Mouse (Mus musculus): Measurements from ENCODE around the gene Farp2. TPM values are rescaled to one million over a fixed set of nuclear protein-coding genes. Genes with fewer than 3 reads are reported as not detected.

The Farp2 gene
- polyA plus RNA-seq, 1 experiment from 2014 or later: 6.1 TPM

DNA sequence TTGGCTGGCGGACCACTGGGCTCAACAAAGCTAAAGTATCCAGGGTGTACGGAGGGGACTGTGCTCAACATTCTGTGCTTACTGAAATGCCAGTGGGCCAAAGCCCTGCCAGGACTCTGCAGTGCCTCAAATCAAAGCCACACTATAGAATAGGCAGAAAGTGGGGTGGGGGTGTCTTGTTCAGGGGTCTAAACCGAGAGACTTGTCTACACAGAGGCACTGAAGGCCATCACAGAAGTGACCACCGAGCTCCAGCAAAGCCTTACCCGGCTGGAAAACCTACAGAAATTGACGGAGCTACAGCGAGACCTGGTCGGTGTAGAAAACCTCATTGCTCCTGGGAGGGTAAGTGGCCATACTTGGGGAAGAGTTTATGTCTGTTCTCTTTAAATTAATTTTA lies 97.9 kb downstream of the Farp2 start:
- Histone ChIP-seq H3K9ac (no peak overlapping the region), H3K4me1 (no peaks in the 10 kb centered on the region), H3K36me3 (no peaks in the 10 kb centered on the region), H3K27me3 (replicated peaks) (no peaks in the 10 kb centered on the region), H3K4me3 (replicated peaks) (no peak overlapping the region), H3K9me3 (no peaks in the 10 kb centered on the region), H3K27ac (no peak overlapping the region), H3K4me2 (no peak overlapping the region)
- no peak for ATAC-seq (ENCODE audit: insufficient read depth, low FRiP score, low read depth)
- WGBS: 83% methylated on average over 8 of the region's 8 CpGs

DNA sequence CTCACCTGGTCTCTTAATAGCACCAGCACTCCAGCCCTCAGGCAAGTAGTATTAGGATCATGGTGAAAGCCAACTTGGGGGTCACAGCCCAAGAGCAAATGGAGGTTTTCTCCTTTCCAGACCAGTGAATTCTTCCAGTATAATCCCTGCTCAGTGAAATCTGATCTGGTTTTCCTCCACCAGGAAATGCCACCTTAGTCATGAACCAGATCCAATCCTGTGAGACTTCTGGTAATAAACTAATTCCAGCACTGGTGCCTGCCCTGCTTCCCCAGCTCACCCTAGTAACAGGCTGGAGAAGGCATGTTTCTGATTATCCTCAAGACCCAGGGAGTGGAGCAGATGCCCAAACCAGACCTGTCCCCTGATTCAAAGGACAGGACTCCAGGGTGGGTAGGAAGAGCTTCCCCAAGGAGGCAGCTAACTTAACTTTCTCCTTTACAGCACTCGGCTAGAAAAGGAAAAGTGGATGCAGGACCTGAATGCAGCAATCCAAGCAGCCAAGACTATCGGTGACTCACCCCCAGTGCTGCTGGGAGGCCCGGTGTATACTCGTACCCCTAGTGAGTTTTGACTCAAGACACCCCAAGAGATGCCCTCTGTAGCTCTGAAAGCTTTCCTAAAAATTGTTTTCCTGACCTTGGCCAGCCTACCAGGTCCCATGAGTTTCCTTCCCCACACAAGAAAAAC lies 106.3 kb downstream of the Farp2 start:
- 88% methylated on average over 4 of the region's 4 CpGs for WGBS
- H3K4me3 ChIP-seq (replicated peaks): no peak overlapping the region
- peaks cover 17% of the 10 kb centered on the region for H3K36me3 ChIP-seq
- no peak for ATAC-seq (ENCODE audit: insufficient read depth, low FRiP score, low read depth)
- H3K9me3 ChIP-seq: no peaks in the 10 kb centered on the region
- no peak overlapping the region for H3K4me2 ChIP-seq
- no peak overlapping the region for H3K27ac ChIP-seq
- H3K4me1 ChIP-seq: no peaks in the 10 kb centered on the region
- H3K27me3 ChIP-seq (replicated peaks): no peaks in the 10 kb centered on the region
- H3K9ac ChIP-seq: no peak overlapping the region

DNA sequence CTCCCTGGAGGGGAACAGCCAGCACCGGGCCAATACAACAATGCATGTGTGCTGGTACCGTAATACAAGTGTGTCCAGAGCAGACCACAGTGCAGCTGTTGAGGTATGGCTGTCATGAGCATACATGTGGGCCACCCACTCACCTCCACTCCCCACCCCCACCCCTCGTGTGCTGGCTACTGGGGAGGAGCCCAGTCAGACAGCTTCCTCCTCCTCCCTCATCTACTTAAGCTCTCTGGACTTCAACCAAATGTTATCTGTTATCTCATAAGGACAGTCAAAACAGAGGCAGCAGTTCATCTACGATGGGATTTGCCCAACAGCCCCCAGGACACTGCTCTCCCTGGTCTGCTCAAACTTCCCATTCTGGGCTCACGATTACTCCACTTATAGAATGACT lies 107.1 kb downstream of the Farp2 start:
- 67% methylated on average over 5 of the region's 5 CpGs for WGBS
- Histone ChIP-seq H3K9me3 (no peaks in the 10 kb centered on the region), H3K4me3 (replicated peaks) (no peak overlapping the region), H3K27me3 (replicated peaks) (no peaks in the 10 kb centered on the region), H3K4me1 (no peaks in the 10 kb centered on the region), H3K27ac (no peak overlapping the region), H3K9ac (no peak overlapping the region), H3K36me3 (peaks cover 24% of the 10 kb centered on the region), H3K4me2 (no peak overlapping the region)
- peak; percentile 24; the same call in 1 of the 2 replicates for ATAC-seq (ENCODE audit: insufficient read depth, low FRiP score, low read depth)

DNA sequence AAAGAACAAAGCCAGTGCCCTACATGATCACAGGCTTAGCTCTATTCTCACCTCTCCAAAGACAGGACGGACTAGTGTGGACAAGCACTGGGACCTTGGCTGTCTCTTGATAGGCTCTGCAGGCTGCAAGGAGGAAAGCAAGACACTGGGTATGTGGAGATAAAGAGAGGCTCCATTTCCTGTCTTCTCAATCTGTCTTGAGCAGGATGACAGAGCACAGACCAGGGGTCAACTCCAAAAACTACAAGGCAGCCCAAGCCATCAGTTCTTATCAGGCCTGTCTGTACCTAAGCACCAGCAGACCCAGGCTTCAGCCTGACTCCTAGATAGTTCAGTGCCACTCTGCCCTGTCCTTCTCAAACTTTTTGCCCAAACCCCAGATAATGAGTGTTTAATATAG lies 112.6 kb downstream of the Farp2 start:
- Histone ChIP-seq H3K4me3 (replicated peaks) (no peak overlapping the region), H3K4me1 (no peaks in the 10 kb centered on the region), H3K9ac (no peak overlapping the region), H3K4me2 (no peak overlapping the region), H3K9me3 (no peaks in the 10 kb centered on the region), H3K27me3 (replicated peaks) (no peaks in the 10 kb centered on the region), H3K27ac (no peak overlapping the region), H3K36me3 (peaks cover 69% of the 10 kb centered on the region)
- ATAC-seq (ENCODE audit: insufficient read depth, low FRiP score, low read depth): no peak
- 64% methylated on average over 1 of the region's 1 CpGs for WGBS

DNA sequence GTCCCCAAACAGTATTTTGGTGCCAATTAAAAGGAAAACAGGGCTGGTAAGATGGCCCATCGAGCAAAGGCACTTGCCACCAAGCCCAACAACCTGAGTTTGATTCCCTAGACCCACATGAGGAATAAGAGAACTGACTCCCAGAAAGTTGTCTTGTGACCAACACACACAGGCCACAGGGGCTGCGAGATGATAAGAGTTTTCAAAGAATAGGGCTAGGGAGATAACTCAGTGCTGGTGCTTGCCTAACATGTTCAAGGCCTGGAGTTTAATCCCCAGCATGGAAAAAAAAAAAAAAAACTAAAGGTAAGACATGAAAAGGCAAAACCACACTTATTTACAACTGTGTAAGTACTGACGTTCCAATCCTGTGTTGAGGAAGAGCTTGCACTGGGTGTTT lies 118.9 kb downstream of the Farp2 start:
- Histone ChIP-seq H3K9ac (no peak overlapping the region), H3K36me3 (peaks cover 27% of the 10 kb centered on the region), H3K4me2 (no peak overlapping the region), H3K27ac (no peak overlapping the region), H3K9me3 (no peaks in the 10 kb centered on the region), H3K27me3 (replicated peaks) (no peaks in the 10 kb centered on the region), H3K4me1 (peaks cover 15% of the 10 kb centered on the region), H3K4me3 (replicated peaks) (no peak overlapping the region)
- 69% methylated on average over 3 of the region's 3 CpGs for WGBS
- no peak for ATAC-seq (ENCODE audit: insufficient read depth, low FRiP score, low read depth)

DNA sequence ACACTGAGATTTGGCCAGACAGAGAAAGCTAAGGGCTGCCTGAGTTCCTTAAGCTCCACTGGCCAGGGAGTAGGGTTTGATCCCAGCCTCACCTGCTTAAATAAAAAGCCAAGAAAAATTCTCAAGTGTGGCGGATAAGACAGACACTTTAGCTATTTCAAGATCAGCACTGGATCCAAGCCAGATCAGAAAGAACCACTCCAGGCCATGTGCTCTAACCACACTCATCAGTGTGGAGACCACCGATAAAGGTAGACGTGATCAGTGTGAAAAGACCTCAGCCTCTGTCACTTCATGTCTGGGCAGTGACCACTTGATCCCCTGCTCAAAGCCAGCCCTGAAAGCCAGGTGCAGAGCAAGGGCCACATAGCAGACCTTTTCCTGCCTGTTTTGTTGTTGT lies 120.8 kb downstream of the Farp2 start:
- peaks cover 11% of the 10 kb centered on the region for H3K36me3 ChIP-seq
- H3K4me2 ChIP-seq: no peak overlapping the region
- WGBS: 86% methylated on average over 3 of the region's 3 CpGs
- H3K4me1 ChIP-seq: peaks cover 15% of the 10 kb centered on the region
- no peaks in the 10 kb centered on the region for H3K27me3 ChIP-seq (replicated peaks)
- no peaks in the 10 kb centered on the region for H3K9me3 ChIP-seq
- ATAC-seq (ENCODE audit: insufficient read depth, low FRiP score, low read depth): no peak
- no peak overlapping the region for H3K9ac ChIP-seq
- H3K4me3 ChIP-seq (replicated peaks): no peak overlapping the region
- H3K27ac ChIP-seq: no peak overlapping the region

DNA sequence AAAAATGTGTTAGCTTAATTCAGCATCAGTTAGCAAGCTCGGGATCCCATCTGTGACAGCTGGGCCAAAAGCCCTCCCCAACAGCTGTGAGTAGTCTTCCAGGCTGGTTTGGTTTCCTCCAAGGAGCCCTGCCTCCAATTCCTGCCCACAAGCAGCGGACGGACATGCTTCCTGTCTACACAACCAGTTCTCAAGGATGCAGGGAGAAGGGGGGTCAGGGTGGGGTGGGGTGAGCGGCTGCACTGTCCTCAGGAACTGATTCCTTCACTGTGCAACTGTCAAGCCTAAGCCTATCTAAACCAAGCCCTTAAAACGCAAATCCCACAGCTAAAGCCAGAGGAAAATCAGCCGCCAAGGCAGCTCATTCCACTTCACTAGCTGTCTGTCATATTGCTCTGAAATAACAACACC lies 122.6 kb downstream of the Farp2 start:
- Histone ChIP-seq H3K4me3 (replicated peaks) (peak overlapping the region; percentile 79), H3K36me3 (no peaks in the 10 kb centered on the region), H3K9me3 (no peaks in the 10 kb centered on the region), H3K27ac (peak overlapping the region; percentile 93), H3K4me2 (peak overlapping the region; percentile 77), H3K4me1 (peaks cover 15% of the 10 kb centered on the region), H3K9ac (peak overlapping the region; percentile 76), H3K27me3 (replicated peaks) (no peaks in the 10 kb centered on the region)
- WGBS: 6% methylated on average over 6 of the region's 6 CpGs
- ATAC-seq (ENCODE audit: insufficient read depth, low FRiP score, low read depth): no peak

DNA sequence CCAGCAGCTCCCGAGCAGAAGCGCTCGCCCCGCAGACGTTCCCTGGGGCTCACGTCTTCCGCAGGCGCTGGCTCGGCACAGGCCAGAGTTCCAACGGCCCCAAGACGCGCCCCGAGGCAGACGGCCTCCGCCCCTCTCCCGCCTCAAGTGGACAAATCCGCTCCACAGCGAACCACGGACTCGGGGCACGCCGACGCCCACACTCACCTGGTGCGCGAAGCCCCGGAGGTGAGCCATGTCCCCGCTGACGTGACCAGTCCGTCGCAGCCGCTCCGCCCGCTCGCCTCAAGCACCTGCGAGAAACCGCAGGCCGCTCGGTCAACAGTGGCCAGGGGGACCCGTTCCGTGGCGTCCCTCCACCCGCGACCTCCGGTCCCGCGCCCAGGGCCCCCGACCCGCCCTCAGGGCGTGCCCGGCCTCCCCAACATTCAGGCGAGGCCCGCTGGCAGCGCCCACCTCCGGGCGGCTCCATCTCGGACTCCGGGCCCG lies 123.3 kb downstream of the Farp2 start:
- Histone ChIP-seq H3K27me3 (replicated peaks) (no peaks in the 10 kb centered on the region), H3K36me3 (no peaks in the 10 kb centered on the region), H3K4me2 (peak overlapping the region; percentile 77), H3K27ac (peak overlapping the region; percentile 93), H3K9me3 (no peaks in the 10 kb centered on the region), H3K4me3 (replicated peaks) (peak overlapping the region; percentile 79), H3K4me1 (peaks cover 15% of the 10 kb centered on the region), H3K9ac (peak overlapping the region; percentile 76)
- WGBS: 1% methylated on average over 58 of the region's 58 CpGs
- peak; percentile 25 for ATAC-seq (ENCODE audit: insufficient read depth, low FRiP score, low read depth)

DNA sequence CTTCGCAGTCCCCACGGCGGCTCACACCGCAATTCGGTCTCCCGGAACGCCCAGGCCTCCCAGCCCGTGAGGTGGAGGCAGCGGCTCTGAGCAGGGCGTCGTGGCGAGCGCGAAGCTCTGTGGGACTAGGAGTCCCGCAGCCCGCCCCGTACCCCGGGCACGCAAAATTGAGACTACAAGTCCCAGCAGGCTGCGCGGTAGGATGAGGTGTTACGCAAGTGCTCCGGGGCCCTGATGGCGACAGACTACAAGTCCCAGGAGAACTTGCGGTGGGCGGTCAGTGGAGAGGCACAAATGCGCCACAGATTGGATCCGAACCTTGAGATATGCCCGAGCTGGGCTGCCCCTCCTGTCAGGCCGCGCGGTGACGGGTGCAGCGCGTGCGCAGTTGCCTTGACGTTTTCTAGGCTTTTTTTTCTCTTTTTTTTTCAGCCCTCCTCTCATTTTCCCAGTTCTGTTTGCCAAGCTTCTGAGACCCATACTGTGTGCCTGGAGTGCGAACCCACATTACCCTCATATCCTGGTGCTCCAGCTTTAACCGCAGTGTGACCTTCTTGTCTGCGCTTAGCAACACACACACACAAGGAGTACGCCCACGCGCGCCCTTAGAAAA lies 123.8 kb downstream of the Farp2 start:
- no peaks in the 10 kb centered on the region for H3K27me3 ChIP-seq (replicated peaks)
- peak overlapping the region; percentile 76 for H3K9ac ChIP-seq
- under 1% methylated on average over 44 of the region's 44 CpGs for WGBS
- peak overlapping the region; percentile 88 for H3K4me2 ChIP-seq
- no peaks in the 10 kb centered on the region for H3K36me3 ChIP-seq
- peak overlapping the region; percentile 93 for H3K27ac ChIP-seq
- peak overlapping the region; percentile 79 for H3K4me3 ChIP-seq (replicated peaks)
- ATAC-seq (ENCODE audit: insufficient read depth, low FRiP score, low read depth): peak; percentile 99
- peaks cover 15% of the 10 kb centered on the region for H3K4me1 ChIP-seq
- no peaks in the 10 kb centered on the region for H3K9me3 ChIP-seq

DNA sequence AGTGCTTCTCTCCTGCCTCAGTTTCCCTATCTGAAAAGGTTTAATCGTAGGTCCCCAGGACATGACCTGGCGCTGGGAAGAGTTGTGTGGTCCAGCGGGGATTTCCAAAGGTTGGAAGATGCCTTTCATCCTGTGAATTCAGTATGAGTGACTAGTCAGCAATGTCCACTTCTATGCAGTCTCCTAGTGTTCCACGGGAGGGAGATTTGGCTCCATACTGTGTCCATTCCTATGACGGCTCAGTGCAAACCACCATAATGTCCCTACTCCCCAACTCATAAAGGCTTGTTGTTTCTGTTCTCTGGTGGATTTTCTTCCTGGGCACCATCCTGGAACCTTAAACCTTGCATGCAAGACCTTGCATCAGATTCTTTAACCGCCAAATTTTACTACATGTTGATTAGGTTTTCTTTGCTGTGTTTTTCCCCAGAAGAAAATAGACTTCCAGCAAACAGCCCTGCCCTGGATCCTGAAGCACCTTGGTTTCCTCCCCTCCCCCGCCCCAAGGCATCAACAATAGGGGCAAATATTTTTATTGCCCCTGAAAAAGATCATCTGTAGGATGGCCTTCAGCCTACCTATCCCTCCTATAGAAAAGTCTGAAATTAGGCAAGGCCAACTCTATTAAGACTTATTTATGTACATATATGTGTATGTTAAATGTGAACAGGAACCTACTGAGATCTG lies 124.5 kb downstream of the Farp2 start:
- peaks cover 15% of the 10 kb centered on the region for H3K4me1 ChIP-seq
- no peaks in the 10 kb centered on the region for H3K9me3 ChIP-seq
- H3K27ac ChIP-seq: peak overlapping the region; percentile 80
- no peaks in the 10 kb centered on the region for H3K27me3 ChIP-seq (replicated peaks)
- 0 out of 2 replicates have a peak, but pooled peaks have one; percentile 14 for ATAC-seq (ENCODE audit: insufficient read depth, low FRiP score, low read depth)
- peak overlapping the region; percentile 88 for H3K4me2 ChIP-seq
- peak overlapping the region; percentile 79 for H3K4me3 ChIP-seq (replicated peaks)
- WGBS: 26% methylated on average over 7 of the region's 7 CpGs
- peak overlapping the region; percentile 29 for H3K9ac ChIP-seq
- no peaks in the 10 kb centered on the region for H3K36me3 ChIP-seq

DNA sequence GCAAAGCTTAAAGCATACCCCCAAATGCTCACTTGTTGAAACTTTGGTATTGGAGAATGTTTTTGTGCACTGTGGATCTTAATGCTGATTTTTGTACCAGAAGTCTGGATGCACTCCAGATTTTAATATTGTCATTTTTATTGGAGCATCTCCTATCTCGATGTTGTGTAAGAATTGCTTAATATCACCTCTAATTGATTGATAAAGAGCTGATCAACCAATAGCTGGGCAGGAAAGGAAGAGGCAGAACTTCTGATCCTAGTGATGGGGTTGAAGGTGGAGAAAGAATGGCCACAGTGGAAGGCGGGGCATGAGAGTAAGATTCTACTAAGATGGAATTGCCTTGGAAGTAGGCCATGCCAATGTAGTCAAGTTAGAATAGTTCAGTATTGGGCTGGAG lies 130.1 kb downstream of the Farp2 start:
- no peak overlapping the region for H3K4me3 ChIP-seq (replicated peaks)
- H3K9ac ChIP-seq: no peak overlapping the region
- H3K4me1 ChIP-seq: no peaks in the 10 kb centered on the region
- H3K27ac ChIP-seq: no peak overlapping the region
- no peaks in the 10 kb centered on the region for H3K27me3 ChIP-seq (replicated peaks)
- H3K4me2 ChIP-seq: no peak overlapping the region
- no peaks in the 10 kb centered on the region for H3K9me3 ChIP-seq
- no peaks in the 10 kb centered on the region for H3K36me3 ChIP-seq
- 92% methylated on average over 2 of the region's 2 CpGs for WGBS
- no peak for ATAC-seq (ENCODE audit: insufficient read depth, low FRiP score, low read depth)

DNA sequence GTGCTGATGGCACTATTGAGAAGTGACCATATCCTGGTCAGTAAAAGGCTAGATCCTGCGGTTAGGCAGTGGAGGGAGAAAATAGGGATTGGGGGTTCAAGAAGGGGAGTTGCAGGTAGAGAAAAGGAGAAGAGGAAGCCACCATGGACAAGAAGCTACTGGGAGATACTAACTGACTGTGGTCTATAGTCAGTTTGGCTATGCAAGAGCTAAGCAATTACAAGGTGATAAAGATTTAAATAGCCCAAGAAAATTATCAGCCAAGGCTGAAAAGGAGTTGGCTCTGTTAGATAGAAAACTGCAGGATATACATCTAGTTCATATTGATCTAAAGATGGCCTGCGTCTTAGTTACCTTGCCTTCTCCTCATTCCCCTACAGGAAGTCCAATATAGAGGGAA lies 130.8 kb downstream of the Farp2 start:
- H3K9me3 ChIP-seq: no peaks in the 10 kb centered on the region
- no peaks in the 10 kb centered on the region for H3K27me3 ChIP-seq (replicated peaks)
- H3K4me3 ChIP-seq (replicated peaks): no peak overlapping the region
- H3K9ac ChIP-seq: no peak overlapping the region
- ATAC-seq (ENCODE audit: insufficient read depth, low FRiP score, low read depth): no peak
- H3K27ac ChIP-seq: no peak overlapping the region
- no peak overlapping the region for H3K4me2 ChIP-seq
- no peaks in the 10 kb centered on the region for H3K36me3 ChIP-seq
- WGBS: 87% methylated on average over 2 of the region's 2 CpGs
- no peaks in the 10 kb centered on the region for H3K4me1 ChIP-seq

All from stomach, embryonic 15.5 days (tissue).